Mouse (Mus musculus): ENCODE data around the gene Ank3. TPM values are rescaled to one million over a fixed set of nuclear protein-coding genes. Genes with fewer than 3 reads are reported as not detected.

Gene Ank3
- total and polyA plus RNA-seq, 2 experiments from 2014 or later: 60.1 to 239 TPM

DNA sequence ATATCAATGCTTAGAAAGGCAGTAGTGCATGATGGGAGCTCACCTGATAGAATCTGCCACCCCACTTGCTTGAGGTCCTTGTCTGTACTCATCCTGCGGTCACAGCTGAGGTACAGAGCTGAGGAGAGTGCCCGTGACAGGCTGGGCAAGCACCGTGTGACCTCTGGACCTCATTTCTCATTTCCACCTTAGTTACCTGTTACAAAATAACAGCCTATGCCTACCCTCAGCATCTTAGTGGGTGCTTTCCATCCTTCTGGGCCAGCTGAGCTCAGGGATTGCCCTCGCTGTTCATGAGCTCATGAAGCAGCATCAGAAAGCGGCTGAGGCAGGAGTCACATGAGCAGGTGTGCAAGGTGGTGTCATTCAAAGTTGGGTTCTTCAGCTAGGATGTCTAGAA is 523.5 kb downstream of the Ank3 start:
- WGBS: 91% methylated on average over 5 of the region's 5 CpGs

DNA sequence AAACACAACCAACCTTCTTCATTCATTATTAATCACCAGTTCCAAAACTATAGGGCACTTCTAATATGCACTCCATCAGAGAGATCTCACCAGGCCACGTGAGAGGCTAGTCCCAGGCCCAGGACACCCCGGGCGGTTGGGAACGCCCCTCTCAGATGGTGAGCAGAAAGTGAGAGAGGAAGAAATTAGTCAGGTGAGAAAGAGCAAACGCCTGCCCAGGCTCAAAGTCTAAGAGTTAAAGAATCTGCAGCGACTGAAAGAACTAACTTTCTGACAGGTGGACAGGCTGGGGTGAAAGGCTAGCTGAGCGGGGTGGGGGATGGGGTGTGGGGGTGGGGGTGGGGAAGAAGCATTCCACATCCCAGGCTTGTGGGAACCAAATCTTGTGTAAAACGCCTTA is 525.2 kb downstream of the Ank3 start:
- Histone ChIP-seq H3K4me3 (ENCODE audit: low read length) (no peak overlapping the region), H3K9ac (replicated peaks; ENCODE audit: low read length) (no peak overlapping the region), H3K4me1 (ENCODE audit: insufficient read depth, low read length) (0 out of 2 replicates have a peak, but pooled peaks cover 4% of the 10 kb centered on the region), H3K36me3 (ENCODE audit: insufficient read depth, low read length) (peaks cover 8% of the 10 kb centered on the region; the same call in 1 of the 2 replicates), H3K9me3 (ENCODE audit: low read length) (no peaks in the 10 kb centered on the region), H3K27me3 (ENCODE audit: insufficient read depth, low read length) (no peaks in the 10 kb centered on the region), H3K27ac (no peak overlapping the region), H3K4me2 (ENCODE audit: low read depth, low read length) (no peak overlapping the region)
- TF ChIP-seq CTCF (IDR thresholded peaks at IDR 0.05; ENCODE audit: low read depth): no peak
- no peak for ATAC-seq
- 23% methylated on average over 8 of the region's 8 CpGs for WGBS
- no peak for DNase-seq (ENCODE audit: low spot score)

More for the DNA sequence above, 523.5 kb downstream of the Ank3 start:
- Histone ChIP-seq H3K4me1 (ENCODE audit: insufficient read depth, low read length) (0 out of 2 replicates have a peak, but pooled peaks cover 4% of the 10 kb centered on the region), H3K36me3 (ENCODE audit: insufficient read depth, low read length) (peaks cover 8% of the 10 kb centered on the region; the same call in 1 of the 2 replicates), H3K4me3 (ENCODE audit: low read length) (no peak overlapping the region), H3K9me3 (ENCODE audit: low read length) (no peaks in the 10 kb centered on the region), H3K27me3 (ENCODE audit: insufficient read depth, low read length) (no peaks in the 10 kb centered on the region), H3K4me2 (ENCODE audit: low read depth, low read length) (no peak overlapping the region), H3K27ac (no peak overlapping the region), H3K9ac (replicated peaks; ENCODE audit: low read length) (no peak overlapping the region)
- DNase-seq (ENCODE audit: low spot score): no peak
- TF ChIP-seq CTCF (IDR thresholded peaks at IDR 0.05; ENCODE audit: low read depth): no peak
- no peak for ATAC-seq

DNA sequence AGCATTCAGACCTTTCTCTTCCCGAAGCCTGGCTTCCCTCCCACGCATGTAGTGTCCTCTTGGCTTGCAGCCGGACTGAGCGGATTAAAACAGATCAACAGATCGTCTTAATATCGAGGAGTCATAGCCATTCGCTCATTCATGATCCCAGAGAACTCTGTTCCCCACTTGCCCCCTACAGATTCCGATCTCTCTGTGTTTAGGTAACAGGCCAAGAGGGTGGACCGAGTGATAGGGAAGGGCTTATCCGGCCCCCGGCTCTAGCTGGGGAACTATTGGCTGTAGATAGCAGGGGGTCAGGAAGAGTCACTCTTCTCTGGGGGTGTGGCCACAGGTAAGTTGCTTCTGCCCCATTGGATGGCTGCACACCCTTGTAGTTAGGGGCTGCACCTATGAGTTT is 525.7 kb downstream of the Ank3 start:
- Histone ChIP-seq H3K4me2 (ENCODE audit: low read depth, low read length) (peak overlapping the region; percentile 39), H3K27ac (no peak overlapping the region), H3K36me3 (ENCODE audit: insufficient read depth, low read length) (peaks cover 2% of the 10 kb centered on the region; the same call in 1 of the 2 replicates), H3K4me3 (ENCODE audit: low read length) (no peak overlapping the region), H3K27me3 (ENCODE audit: insufficient read depth, low read length) (no peaks in the 10 kb centered on the region), H3K9ac (replicated peaks; ENCODE audit: low read length) (no peak overlapping the region), H3K4me1 (ENCODE audit: insufficient read depth, low read length) (0 out of 2 replicates have a peak, but pooled peaks cover 4% of the 10 kb centered on the region), H3K9me3 (ENCODE audit: low read length) (no peaks in the 10 kb centered on the region)
- TF ChIP-seq CTCF (IDR thresholded peaks at IDR 0.05; ENCODE audit: low read depth): no peak
- peak; percentile 48 for ATAC-seq
- peak; percentile 25 for DNase-seq (ENCODE audit: low spot score)
- WGBS: 13% methylated on average over 11 of the region's 11 CpGs

- Histone ChIP-seq H3K4me3 (ENCODE audit: low read length) (no peak overlapping the region), H3K4me2 (ENCODE audit: low read depth, low read length) (peak overlapping the region; percentile 39), H3K4me1 (ENCODE audit: insufficient read depth, low read length) (0 out of 2 replicates have a peak, but pooled peaks cover 4% of the 10 kb centered on the region), H3K9ac (replicated peaks; ENCODE audit: low read length) (no peak overlapping the region), H3K27me3 (ENCODE audit: insufficient read depth, low read length) (no peaks in the 10 kb centered on the region), H3K27ac (no peak overlapping the region), H3K36me3 (ENCODE audit: insufficient read depth, low read length) (peaks cover 2% of the 10 kb centered on the region; the same call in 1 of the 2 replicates), H3K9me3 (ENCODE audit: low read length) (no peaks in the 10 kb centered on the region)
- no peak for TF ChIP-seq CTCF (IDR thresholded peaks at IDR 0.05; ENCODE audit: low read depth)
- WGBS: 16% methylated on average over 14 of the region's 14 CpGs
- DNase-seq (ENCODE audit: low spot score) (no peak), ATAC-seq (no peak)
Measured at GRCm38 (mm10) chr10:69924845-69925244, 526.3 kb downstream of the Ank3 start.

GRCm38 (mm10) chr10:69925285-69926157 is 526.9 kb downstream of the Ank3 start:
- Histone ChIP-seq H3K4me2 (ENCODE audit: low read depth, low read length) (peak overlapping the region; percentile 39), H3K9me3 (ENCODE audit: low read length) (no peaks in the 10 kb centered on the region), H3K9ac (replicated peaks; ENCODE audit: low read length) (no peak overlapping the region), H3K27me3 (ENCODE audit: insufficient read depth, low read length) (no peaks in the 10 kb centered on the region), H3K4me3 (ENCODE audit: low read length) (peak overlapping the region; percentile 9; the same call in 1 of the 2 replicates), H3K36me3 (ENCODE audit: insufficient read depth, low read length) (peaks cover 2% of the 10 kb centered on the region; the same call in 1 of the 2 replicates), H3K27ac (no peak overlapping the region), H3K4me1 (ENCODE audit: insufficient read depth, low read length) (0 out of 2 replicates have a peak, but pooled peaks cover 4% of the 10 kb centered on the region)
- no peak for TF ChIP-seq CTCF (IDR thresholded peaks at IDR 0.05; ENCODE audit: low read depth)
- WGBS: 13% methylated on average over 19 of the region's 19 CpGs
- no peak for DNase-seq (ENCODE audit: low spot score)
- ATAC-seq: peak; percentile 44; the same call in 1 of the 2 replicates

- H3K4me2 ChIP-seq (ENCODE audit: low read depth, low read length): peak overlapping the region; percentile 39
- WGBS: 13% methylated on average over 11 of the region's 11 CpGs
- 0 out of 2 replicates have a peak overlapping the region, but pooled peaks have one; percentile 9 for H3K4me3 ChIP-seq (ENCODE audit: low read length)
- H3K27me3 ChIP-seq (ENCODE audit: insufficient read depth, low read length): no peaks in the 10 kb centered on the region
- no peaks in the 10 kb centered on the region for H3K36me3 ChIP-seq (ENCODE audit: insufficient read depth, low read length)
- H3K4me1 ChIP-seq (ENCODE audit: insufficient read depth, low read length): 0 out of 2 replicates have a peak, but pooled peaks cover 4% of the 10 kb centered on the region
- ATAC-seq (no peak), DNase-seq (ENCODE audit: low spot score) (no peak)
- no peak overlapping the region for H3K27ac ChIP-seq
- no peaks in the 10 kb centered on the region for H3K9me3 ChIP-seq (ENCODE audit: low read length)
- H3K9ac ChIP-seq (replicated peaks; ENCODE audit: low read length): no peak overlapping the region
- no peak for TF ChIP-seq CTCF (IDR thresholded peaks at IDR 0.05; ENCODE audit: low read depth)
Measured at GRCm38 (mm10) chr10:69926158-69926882, 527.7 kb downstream of the Ank3 start.
